Mouse (Mus musculus): ENCODE measurements around the gene Itih2. TPM values are rescaled to one million over a fixed set of nuclear protein-coding genes. Genes with fewer than 3 reads are reported as not detected.
A peak's percentile ranks its signal among the peaks of the same experiment; 100 is the strongest.

Gene Itih2
- total RNA-seq, 1 experiment = not detected

DNA sequence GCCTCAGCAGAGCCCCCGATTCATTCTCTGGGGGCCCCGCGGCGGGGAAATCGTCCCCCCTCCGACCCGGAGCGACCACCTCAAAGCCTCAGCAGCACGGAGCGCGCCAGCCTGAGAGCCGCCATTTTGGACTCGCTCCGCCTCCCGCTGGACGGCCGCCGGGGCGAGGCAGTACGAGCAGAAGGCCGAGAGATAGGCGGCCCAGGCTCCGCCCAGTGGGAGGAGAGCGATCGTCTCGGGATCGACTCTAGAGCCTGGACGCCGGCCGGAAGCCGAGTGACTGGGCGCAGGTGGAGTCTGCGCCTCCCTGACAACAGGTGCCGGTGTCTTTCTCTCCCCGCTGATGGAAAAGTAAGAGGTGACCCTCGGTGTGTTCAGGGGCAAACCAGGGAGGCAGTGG is 82.7 kb downstream of the Itih2 start, which contains the start of gene Taf3:
Taf3 (minus strand) TSS at position 136 of the 400 bp plus-strand sequence.
- H3K9ac ChIP-seq (ENCODE audit: insufficient read depth, low read depth, low read length, poor library complexity, severe bottlenecking) = peak within 1 kb of the TSS; percentile 97
- in situ Hi-C loops (cut with MboI; ENCODE audit: low sequenced_read_pairs in 2 of 2, unreplicated experiment in 2 of 2) = no loop called here
- DNase-seq (ENCODE audit: low read depth, low spot score) = peak; percentile 93
- H3K4me3 ChIP-seq (ENCODE audit: insufficient read depth in 1 of 2, low read depth in 1 of 2, low read length in 2 of 2, poor library complexity in 1 of 2, severe bottlenecking in 1 of 2) = peak within 1 kb of the TSS; percentile 96 to 99
- H3K27ac ChIP-seq (ENCODE audit: insufficient read depth, low read depth, low read length, poor library complexity, severe bottlenecking) = no peak within 1 kb of the TSS
- no peaks in the 10 kb centered on the region for H3K9me3 ChIP-seq (ENCODE audit: control insufficient read depth, insufficient read depth, low read depth, low read length)
- H3K4me1 ChIP-seq (ENCODE audit: control insufficient read depth in 2 of 2, insufficient read depth in 2 of 2, low read length in 2 of 2, poor library complexity in 1 of 2) = no peaks in the 10 kb centered on the region
- no peaks in the 10 kb centered on the region for H3K36me3 ChIP-seq (ENCODE audit: control insufficient read depth, insufficient read depth, low read length, poor library complexity, severe bottlenecking)
- TF ChIP-seq HCFC1 (IDR thresholded peaks at IDR 0.05; ENCODE audit: borderline replicate concordance, insufficient read depth, low read length) (peak; percentile 84), CHD2 (IDR thresholded peaks at IDR 0.05; ENCODE audit: low read depth, low read length) (no peak)

DNA sequence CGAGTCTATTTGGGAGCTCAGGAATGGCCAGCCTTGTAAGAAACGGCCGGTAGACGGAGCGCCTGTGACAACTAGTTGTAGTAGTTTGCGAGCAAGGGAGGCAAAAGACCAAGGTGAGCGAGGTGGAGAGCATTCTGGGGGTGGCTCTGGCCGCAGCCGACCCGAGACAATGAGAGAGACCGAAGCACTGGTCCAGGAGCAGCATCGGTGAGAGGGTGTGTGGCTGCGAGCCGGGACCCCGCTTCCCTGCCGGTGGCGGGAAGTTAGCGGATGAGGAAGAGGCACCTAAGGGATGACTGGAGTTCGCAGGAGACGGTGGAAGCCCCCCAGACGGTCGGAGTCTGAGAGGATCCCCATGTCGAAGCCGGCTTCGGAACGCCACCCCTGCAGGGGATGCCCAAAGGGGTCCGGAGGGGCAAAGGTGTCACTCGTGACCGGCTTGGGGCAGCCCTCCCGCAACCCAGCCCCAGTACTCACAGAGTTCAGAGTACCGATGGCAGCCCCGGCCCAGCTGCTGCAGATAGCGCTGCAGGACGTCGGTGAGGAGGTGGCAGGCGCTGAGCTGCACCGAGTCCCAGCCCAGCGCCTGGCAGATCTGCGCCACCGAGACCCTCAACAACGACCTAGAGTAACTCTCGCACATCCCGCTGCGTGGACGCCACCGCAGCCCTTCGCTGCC is 83.3 kb downstream of the Itih2 start:
- Histone ChIP-seq H3K4me1 (ENCODE audit: control insufficient read depth in 2 of 2, insufficient read depth in 2 of 2, low read length in 2 of 2, poor library complexity in 1 of 2) (no peaks in the 10 kb centered on the region), H3K4me3 (ENCODE audit: insufficient read depth in 1 of 2, low read depth in 1 of 2, low read length in 2 of 2, poor library complexity in 1 of 2, severe bottlenecking in 1 of 2) (peak overlapping the region; percentile 96 to 99), H3K36me3 (ENCODE audit: control insufficient read depth, insufficient read depth, low read length, poor library complexity, severe bottlenecking) (no peaks in the 10 kb centered on the region), H3K9ac (ENCODE audit: insufficient read depth, low read depth, low read length, poor library complexity, severe bottlenecking) (peak overlapping the region; percentile 97), H3K27ac (ENCODE audit: insufficient read depth, low read depth, low read length, poor library complexity, severe bottlenecking) (no peak overlapping the region), H3K9me3 (ENCODE audit: control insufficient read depth, insufficient read depth, low read depth, low read length) (no peaks in the 10 kb centered on the region)
- DNase-seq (ENCODE audit: low read depth, low spot score) = no peak
- TF ChIP-seq ZNF384 (IDR thresholded peaks at IDR 0.05; ENCODE audit: low read depth, low read length) (no peak), HCFC1 (IDR thresholded peaks at IDR 0.05; ENCODE audit: borderline replicate concordance, insufficient read depth, low read length) (no peak), ZC3H11A (IDR thresholded peaks at IDR 0.05; ENCODE audit: borderline replicate concordance, low read depth, low read length) (no peak), MAFK (IDR thresholded peaks at IDR 0.05; ENCODE audit: insufficient read depth, low read depth, low read length) (no peak), CHD2 (IDR thresholded peaks at IDR 0.05; ENCODE audit: low read depth, low read length) (no peak)
- in situ Hi-C loops (cut with MboI; ENCODE audit: low sequenced_read_pairs in 2 of 2, unreplicated experiment in 2 of 2) = no loop called here

Other genes with a start within 250 kb of the Itih2 start
- gene 9230102O04Rik, start 241.9 kb downstream of the Itih2 start, total RNA-seq (2012; rRNA removed) = not detected in 2 replicates
- 0.37 and 2.2 TPM in 2 replicates for gene Gata3, start 241.4 kb downstream of the Itih2 start, total RNA-seq (2012; rRNA removed)
- gene Taf3, start 82.8 kb downstream of the Itih2 start, total RNA-seq (2012; rRNA removed) = 7.2 and 7.8 TPM in 2 replicates
- gene Atp5c1, start 50.9 kb downstream of the Itih2 start, total RNA-seq (2012; rRNA removed) = 285 and 386 TPM in 2 replicates
- gene Kin, start 50.8 kb downstream of the Itih2 start, total RNA-seq (2012; rRNA removed) = 11.4 and 18.9 TPM in 2 replicates
- gene Itih5, start 22.2 kb upstream of the Itih2 start, total RNA-seq (2012; rRNA removed) = 0.63 and 0.76 TPM in 2 replicates
- gene Sfmbt2, start 239.1 kb upstream of the Itih2 start, total RNA-seq (2012; rRNA removed) = 40.8 and 43.7 TPM in 2 replicates

All from ES-E14 (cell line).